Mouse (Mus musculus): ENCODE data around the gene 2010111I01Rik. TPM values are rescaled to one million over a fixed set of nuclear protein-coding genes. Genes with fewer than 3 reads are reported as not detected.
A peak's percentile ranks its signal among the peaks of the same experiment; 100 is the strongest.

2010111I01Rik gene
- polyA plus RNA-seq, 1 experiment from 2014 or later: 101 TPM

DNA sequence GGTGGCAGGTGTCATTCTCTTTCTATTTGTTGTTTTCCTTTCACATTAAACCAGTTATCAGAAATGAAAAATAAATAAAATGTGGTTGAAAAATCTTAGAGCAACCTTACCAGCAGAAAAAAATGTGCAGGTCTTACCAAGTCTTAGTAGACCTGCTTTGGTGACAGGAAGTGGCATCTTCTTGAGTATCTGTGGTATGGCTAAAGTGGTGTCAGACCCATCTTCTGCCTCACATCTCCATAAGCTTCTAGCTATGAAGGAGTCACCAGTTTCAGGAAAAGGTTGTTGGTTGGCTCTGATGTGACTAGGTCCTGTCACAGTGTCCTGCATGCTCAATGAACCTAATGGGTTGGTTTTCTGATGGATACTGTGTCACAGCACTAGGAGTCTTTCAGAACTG, 176.6 kb downstream of the 2010111I01Rik start:
- no peaks in the 10 kb centered on the region for H3K4me1 ChIP-seq (replicated peaks; ENCODE audit: control insufficient read depth, insufficient read depth)
- H3K27me3 ChIP-seq (ENCODE audit: control insufficient read depth, insufficient read depth, low read length): no peaks in the 10 kb centered on the region
- H3K36me3 ChIP-seq (ENCODE audit: control insufficient read depth, insufficient read depth, low read length): no peaks in the 10 kb centered on the region
- H3K4me3 ChIP-seq (ENCODE audit: low read depth, low read length): no peak overlapping the region
- H3K9ac ChIP-seq (ENCODE audit: low read length): no peak overlapping the region
- H3K9me3 ChIP-seq (ENCODE audit: control insufficient read depth, low read length): no peaks in the 10 kb centered on the region
- no peak overlapping the region for H3K4me2 ChIP-seq (replicated peaks; ENCODE audit: low read depth)
- H3K27ac ChIP-seq (replicated peaks): no peak overlapping the region
- ATAC-seq (ENCODE audit: low FRiP score, low TSS enrichment) (no peak), DNase-seq (ENCODE audit: low spot score) (no peak)
- no peak for TF ChIP-seq CTCF (IDR thresholded peaks at IDR 0.05; ENCODE audit: low read depth)
- TF ChIP-seq EP300 (optimal IDR thresholded peaks at IDR 0.05): no peak

DNA sequence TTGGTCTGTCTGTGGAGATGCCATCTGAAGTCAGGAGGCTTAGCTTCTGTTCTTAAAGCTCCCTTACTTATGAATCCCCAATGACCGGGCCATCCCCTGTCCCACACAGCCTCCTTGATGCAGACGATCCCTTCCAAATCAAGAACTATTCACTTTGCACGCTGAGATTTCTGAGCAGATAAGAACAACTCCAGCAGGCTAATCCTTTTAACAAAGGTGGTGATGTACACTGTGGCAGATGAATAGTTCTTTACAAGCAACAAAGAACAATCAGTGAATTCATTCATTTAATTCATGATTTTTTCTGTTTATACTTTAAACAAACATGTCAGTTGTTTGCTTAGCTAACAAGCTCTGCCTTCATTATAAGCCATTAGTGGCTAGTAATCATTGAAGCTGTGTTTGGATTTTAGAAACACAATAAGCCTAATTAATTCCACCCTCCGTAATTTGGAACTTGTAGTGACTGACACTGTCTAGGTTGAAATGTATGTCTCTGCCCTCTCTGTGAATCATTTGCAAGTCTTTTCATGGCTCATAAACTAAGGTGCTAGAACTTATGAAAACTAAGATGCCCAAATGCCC, 182.0 kb downstream of the 2010111I01Rik start:
- no peak for DNase-seq (ENCODE audit: low spot score)

DNA sequence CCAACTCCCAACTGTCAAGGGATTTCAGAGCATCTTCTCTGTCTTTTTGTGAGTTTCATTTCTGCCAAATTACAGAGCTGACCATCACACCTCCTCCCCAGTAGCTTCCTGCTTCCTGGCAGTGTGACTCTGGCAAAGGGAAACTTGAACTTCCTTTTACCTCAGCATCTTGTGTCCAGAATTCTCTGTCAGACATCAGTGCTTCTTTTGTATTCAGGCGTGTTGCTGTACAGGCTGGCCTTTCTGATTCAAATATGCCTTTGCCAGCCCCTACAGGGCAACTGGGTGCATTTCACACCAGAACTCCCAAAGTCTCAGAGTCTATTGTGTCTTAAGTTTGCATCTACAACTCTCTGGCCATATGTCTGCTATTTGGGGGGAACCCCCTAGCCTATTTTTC, 183.5 kb downstream of the 2010111I01Rik start:
- no peaks in the 10 kb centered on the region for H3K36me3 ChIP-seq (ENCODE audit: control insufficient read depth, insufficient read depth, low read length)
- WGBS: 55% methylated on average over 1 of the region's 1 CpGs
- ATAC-seq (ENCODE audit: low FRiP score, low TSS enrichment) (no peak), DNase-seq (ENCODE audit: low spot score) (no peak)
- no peak overlapping the region for H3K27ac ChIP-seq (replicated peaks)
- no peak for TF ChIP-seq EP300 (optimal IDR thresholded peaks at IDR 0.05)
- TF ChIP-seq CTCF (IDR thresholded peaks at IDR 0.05; ENCODE audit: low read depth): peak; percentile 26; the same call in 1 of the 2 replicates
- 0 out of 2 replicates have a peak, but pooled peaks cover 3% of the 10 kb centered on the region for H3K4me1 ChIP-seq (replicated peaks; ENCODE audit: control insufficient read depth, insufficient read depth)
- H3K9ac ChIP-seq (ENCODE audit: low read length): no peak overlapping the region
- no peak overlapping the region for H3K4me2 ChIP-seq (replicated peaks; ENCODE audit: low read depth)
- no peaks in the 10 kb centered on the region for H3K9me3 ChIP-seq (ENCODE audit: control insufficient read depth, low read length)
- no peak overlapping the region for H3K4me3 ChIP-seq (ENCODE audit: low read depth, low read length)
- H3K27me3 ChIP-seq (ENCODE audit: control insufficient read depth, insufficient read depth, low read length): no peaks in the 10 kb centered on the region

More for the DNA sequence above, 182.0 kb downstream of the 2010111I01Rik start:
- 32% methylated on average over 4 of the region's 4 CpGs for WGBS
- TF ChIP-seq CTCF (IDR thresholded peaks at IDR 0.05; ENCODE audit: low read depth) (no peak), EP300 (optimal IDR thresholded peaks at IDR 0.05) (no peak)
- H3K36me3 ChIP-seq (ENCODE audit: control insufficient read depth, insufficient read depth, low read length): no peaks in the 10 kb centered on the region
- no peak overlapping the region for H3K4me2 ChIP-seq (replicated peaks; ENCODE audit: low read depth)
- H3K4me1 ChIP-seq (replicated peaks; ENCODE audit: control insufficient read depth, insufficient read depth): 0 out of 2 replicates have a peak, but pooled peaks cover 3% of the 10 kb centered on the region
- H3K9ac ChIP-seq (ENCODE audit: low read length): no peak overlapping the region
- H3K27me3 ChIP-seq (ENCODE audit: control insufficient read depth, insufficient read depth, low read length): no peaks in the 10 kb centered on the region
- ATAC-seq (ENCODE audit: low FRiP score, low TSS enrichment): no peak
- no peak overlapping the region for H3K27ac ChIP-seq (replicated peaks)
- H3K4me3 ChIP-seq (ENCODE audit: low read depth, low read length): no peak overlapping the region
- no peaks in the 10 kb centered on the region for H3K9me3 ChIP-seq (ENCODE audit: control insufficient read depth, low read length)

DNA sequence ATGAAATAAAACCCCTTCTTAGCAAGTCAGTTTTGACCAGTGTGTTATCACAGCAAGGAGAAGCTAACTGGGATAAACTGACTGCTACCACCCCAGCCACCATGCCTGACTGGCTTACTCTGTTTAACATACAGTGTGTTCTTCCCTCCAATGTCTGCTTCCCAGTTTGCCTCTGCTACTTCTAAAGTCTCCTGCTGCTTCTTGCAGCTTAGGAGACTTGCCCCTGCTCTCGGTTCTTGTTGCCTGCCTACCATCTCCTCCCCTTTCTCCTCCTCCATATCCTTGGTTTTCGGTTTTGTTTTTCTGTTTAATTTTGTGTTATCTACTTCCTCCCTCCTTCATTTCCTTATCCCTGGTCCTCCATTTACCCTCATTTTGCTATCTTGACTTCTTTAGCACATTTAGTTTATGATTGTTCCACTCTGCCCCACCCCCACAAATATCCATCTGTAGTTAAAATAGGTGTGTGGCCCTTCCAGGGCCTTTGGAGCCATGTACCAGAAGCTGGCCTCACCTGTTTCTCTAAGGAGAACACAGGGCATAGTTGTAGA, 185.9 kb downstream of the 2010111I01Rik start:
- H3K36me3 ChIP-seq (ENCODE audit: control insufficient read depth, insufficient read depth, low read length): no peaks in the 10 kb centered on the region
- TF ChIP-seq CTCF (IDR thresholded peaks at IDR 0.05; ENCODE audit: low read depth) (no peak), EP300 (optimal IDR thresholded peaks at IDR 0.05) (no peak)
- H3K4me1 ChIP-seq (replicated peaks; ENCODE audit: control insufficient read depth, insufficient read depth): 0 out of 2 replicates have a peak, but pooled peaks cover 6% of the 10 kb centered on the region
- no peak overlapping the region for H3K27ac ChIP-seq (replicated peaks)
- H3K4me2 ChIP-seq (replicated peaks; ENCODE audit: low read depth): no peak overlapping the region
- DNase-seq (ENCODE audit: low spot score) (no peak), ATAC-seq (ENCODE audit: low FRiP score, low TSS enrichment) (no peak)
- 44% methylated on average over 2 of the region's 2 CpGs for WGBS
- no peaks in the 10 kb centered on the region for H3K27me3 ChIP-seq (ENCODE audit: control insufficient read depth, insufficient read depth, low read length)
- no peaks in the 10 kb centered on the region for H3K9me3 ChIP-seq (ENCODE audit: control insufficient read depth, low read length)
- H3K4me3 ChIP-seq (ENCODE audit: low read depth, low read length): no peak overlapping the region
- no peak overlapping the region for H3K9ac ChIP-seq (ENCODE audit: low read length)

DNA sequence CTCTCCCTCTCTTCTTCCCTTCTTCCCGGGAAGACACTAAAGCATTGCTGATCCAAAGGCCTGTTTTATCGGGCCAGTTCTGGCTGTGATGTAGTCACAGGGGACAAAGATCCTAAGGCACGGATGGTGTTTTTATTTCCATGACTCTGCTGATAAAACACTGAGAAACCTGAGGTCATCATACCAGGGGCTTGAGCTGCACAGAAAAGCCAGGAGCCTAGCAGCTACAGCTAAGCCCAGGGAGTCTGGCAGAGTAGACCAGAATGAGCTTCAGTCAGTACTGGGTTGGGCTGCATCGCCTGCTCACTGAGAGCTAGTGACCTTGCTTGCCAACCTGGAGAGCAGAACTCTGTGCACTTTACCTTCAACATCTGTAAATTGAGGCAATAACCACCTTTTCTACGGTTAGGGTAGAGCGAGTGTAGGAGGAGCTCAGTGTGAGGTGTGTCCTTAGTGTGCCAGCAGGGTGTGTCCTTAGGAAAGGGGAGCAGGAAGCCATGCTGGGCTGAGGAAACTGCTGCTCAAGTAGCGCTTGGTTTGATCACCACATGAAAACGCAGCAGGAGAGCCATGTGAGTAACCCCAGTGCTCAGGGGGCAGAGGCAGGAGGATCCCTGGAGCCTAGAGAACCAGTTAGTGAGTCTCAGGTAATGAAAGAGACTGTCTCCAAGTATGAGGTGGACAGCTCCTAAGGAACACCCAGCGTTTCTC, 186.5 kb downstream of the 2010111I01Rik start:
- DNase-seq (ENCODE audit: low spot score): no peak
- no peak overlapping the region for H3K27ac ChIP-seq (replicated peaks)
- no peaks in the 10 kb centered on the region for H3K9me3 ChIP-seq (ENCODE audit: control insufficient read depth, low read length)
- peak; percentile 63 for ATAC-seq (ENCODE audit: low FRiP score, low TSS enrichment)
- H3K4me1 ChIP-seq (replicated peaks; ENCODE audit: control insufficient read depth, insufficient read depth): 0 out of 2 replicates have a peak, but pooled peaks cover 6% of the 10 kb centered on the region
- no peaks in the 10 kb centered on the region for H3K36me3 ChIP-seq (ENCODE audit: control insufficient read depth, insufficient read depth, low read length)
- H3K4me2 ChIP-seq (replicated peaks; ENCODE audit: low read depth): no peak overlapping the region
- TF ChIP-seq CTCF (IDR thresholded peaks at IDR 0.05; ENCODE audit: low read depth): no peak; the same call in 1 of the 2 replicates
- TF ChIP-seq EP300 (optimal IDR thresholded peaks at IDR 0.05): no peak
- no peak overlapping the region for H3K4me3 ChIP-seq (ENCODE audit: low read depth, low read length)
- H3K9ac ChIP-seq (ENCODE audit: low read length): no peak overlapping the region
- no peaks in the 10 kb centered on the region for H3K27me3 ChIP-seq (ENCODE audit: control insufficient read depth, insufficient read depth, low read length)
- 79% methylated on average over 9 of the region's 9 CpGs for WGBS

DNA sequence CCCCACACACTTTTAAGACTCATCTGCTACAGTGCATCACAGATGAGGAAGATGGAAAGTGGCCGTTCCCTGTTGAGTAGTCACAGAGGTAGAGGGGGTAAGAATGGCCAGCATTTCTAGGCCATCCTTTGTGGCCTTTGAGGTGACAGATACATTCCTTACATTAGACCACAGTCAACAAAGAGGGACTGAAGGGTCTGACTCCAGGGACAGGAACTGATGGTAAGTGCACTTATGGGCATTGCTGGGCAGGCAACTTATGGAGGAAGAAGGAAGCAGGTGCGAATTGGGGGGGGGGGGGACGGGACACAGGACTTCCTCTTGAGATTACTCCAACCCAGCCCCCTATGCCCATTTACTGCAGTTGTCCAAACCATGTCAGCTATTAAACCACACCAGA, 187.8 kb downstream of the 2010111I01Rik start:
- Histone ChIP-seq H3K4me3 (ENCODE audit: low read depth, low read length) (no peak overlapping the region), H3K9ac (ENCODE audit: low read length) (no peak overlapping the region), H3K4me1 (replicated peaks; ENCODE audit: control insufficient read depth, insufficient read depth) (0 out of 2 replicates have a peak, but pooled peaks cover 6% of the 10 kb centered on the region), H3K27me3 (ENCODE audit: control insufficient read depth, insufficient read depth, low read length) (no peaks in the 10 kb centered on the region), H3K27ac (replicated peaks) (no peak overlapping the region), H3K9me3 (ENCODE audit: control insufficient read depth, low read length) (no peaks in the 10 kb centered on the region), H3K36me3 (ENCODE audit: control insufficient read depth, insufficient read depth, low read length) (no peaks in the 10 kb centered on the region), H3K4me2 (replicated peaks; ENCODE audit: low read depth) (no peak overlapping the region)
- WGBS: 88% methylated on average over 1 of the region's 3 CpGs
- no peak for DNase-seq (ENCODE audit: low spot score)
- TF ChIP-seq EP300 (optimal IDR thresholded peaks at IDR 0.05): no peak
- ATAC-seq (ENCODE audit: low FRiP score, low TSS enrichment): no peak

Data from stomach, postnatal 0 days (tissue).